Mouse (Mus musculus): ENCODE data around the gene Zfp683. TPM values are rescaled to one million over a fixed set of nuclear protein-coding genes. Genes with fewer than 3 reads are reported as not detected.

Gene Zfp683
- polyA plus RNA-seq, 1 experiment from 2014 or later = not detected

- ATAC-seq (ENCODE audit: low read depth) = no peak
- no peak overlapping the region for H3K4me3 ChIP-seq (ENCODE audit: low read depth, low read length)
- H3K9me3 ChIP-seq (ENCODE audit: control insufficient read depth, low read length) = no peaks in the 10 kb centered on the region
- WGBS = 83% methylated on average over 4 of the region's 4 CpGs
- H3K36me3 ChIP-seq (ENCODE audit: control insufficient read depth, insufficient read depth, low read length) = no peaks in the 10 kb centered on the region
- no peak overlapping the region for H3K9ac ChIP-seq (replicated peaks; ENCODE audit: low read depth, low read length)
- H3K27me3 ChIP-seq (ENCODE audit: control insufficient read depth, insufficient read depth, low read length) = peaks cover 10% of the 10 kb centered on the region
- no peak overlapping the region for H3K4me2 ChIP-seq (ENCODE audit: low read depth, low read length)
- 0 out of 2 replicates have a peak, but pooled peaks cover 5% of the 10 kb centered on the region for H3K4me1 ChIP-seq (ENCODE audit: control insufficient read depth, insufficient read depth, low read length)
- no peak overlapping the region for H3K27ac ChIP-seq (ENCODE audit: low read depth, low read length)
Measured at GRCm38 (mm10) chr4:134080674-134081073, 27.0 kb downstream of the Zfp683 start.

DNA sequence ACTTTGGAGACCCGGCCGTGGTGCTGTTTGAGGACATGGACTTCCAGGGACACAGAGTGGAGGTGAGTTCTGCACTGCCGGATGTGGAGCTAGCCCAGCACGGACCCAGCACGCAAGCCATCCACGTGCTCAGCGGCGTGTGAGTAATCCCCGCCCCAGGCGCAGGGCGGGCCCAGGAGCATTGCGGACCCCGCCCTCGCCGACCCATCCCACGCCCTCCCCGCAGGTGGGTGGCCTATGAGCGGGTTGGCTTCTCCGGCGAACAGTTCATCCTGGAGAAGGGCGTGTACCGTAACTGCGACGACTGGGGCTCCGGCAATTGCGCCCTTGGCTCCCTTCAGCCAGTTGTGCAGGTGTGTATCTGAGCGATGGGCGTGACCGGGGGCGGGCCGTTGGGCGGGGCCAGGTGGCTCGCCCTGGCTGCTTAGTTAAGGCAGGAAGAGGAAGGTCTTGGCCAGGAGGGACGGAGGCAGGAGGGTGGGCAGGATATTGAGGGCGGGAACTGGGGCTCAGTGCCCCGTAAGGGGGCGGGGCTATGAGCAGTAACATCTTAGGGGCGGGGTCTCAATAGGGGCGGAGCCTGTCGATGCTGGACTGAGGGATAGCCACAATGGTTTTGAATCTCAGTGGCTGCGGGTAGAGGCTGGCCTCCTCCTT is 28.2 kb downstream of the Zfp683 start:
- 1% methylated on average over 39 of the region's 41 CpGs for WGBS
- Histone ChIP-seq H3K36me3 (ENCODE audit: control insufficient read depth, insufficient read depth, low read length) (no peaks in the 10 kb centered on the region), H3K4me2 (ENCODE audit: low read depth, low read length) (peak overlapping the region; percentile 70), H3K27ac (ENCODE audit: low read depth, low read length) (no peak overlapping the region), H3K4me1 (ENCODE audit: control insufficient read depth, insufficient read depth, low read length) (0 out of 2 replicates have a peak, but pooled peaks cover 5% of the 10 kb centered on the region), H3K4me3 (ENCODE audit: low read depth, low read length) (peak overlapping the region; percentile 37), H3K9ac (replicated peaks; ENCODE audit: low read depth, low read length) (no peak overlapping the region), H3K9me3 (ENCODE audit: control insufficient read depth, low read length) (no peaks in the 10 kb centered on the region), H3K27me3 (ENCODE audit: control insufficient read depth, insufficient read depth, low read length) (peaks cover 10% of the 10 kb centered on the region)
- peak; percentile 73 for ATAC-seq (ENCODE audit: low read depth)

DNA sequence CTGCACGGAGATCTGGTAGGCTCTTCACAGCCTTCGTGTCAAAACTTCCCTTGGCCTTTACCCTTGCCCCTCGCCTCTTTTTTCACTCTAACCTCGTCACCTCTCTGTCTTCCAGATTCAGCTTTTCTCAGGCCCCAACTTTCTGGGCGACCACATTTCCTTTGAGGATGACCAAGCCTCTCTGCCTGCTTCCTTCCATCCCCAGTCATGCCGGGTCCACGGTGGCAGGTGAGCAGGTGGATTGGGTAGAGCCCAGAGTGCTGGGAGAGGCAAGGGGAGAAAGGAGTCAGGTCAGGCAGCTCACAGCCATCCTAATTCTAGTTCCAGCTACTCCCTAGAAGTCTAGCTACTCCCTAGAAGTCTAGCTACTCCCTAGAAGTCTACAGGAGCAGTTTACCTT is 28.8 kb downstream of the Zfp683 start:
- no peak overlapping the region for H3K9ac ChIP-seq (replicated peaks; ENCODE audit: low read depth, low read length)
- no peaks in the 10 kb centered on the region for H3K9me3 ChIP-seq (ENCODE audit: control insufficient read depth, low read length)
- H3K27me3 ChIP-seq (ENCODE audit: control insufficient read depth, insufficient read depth, low read length) = peaks cover 10% of the 10 kb centered on the region
- no peak for ATAC-seq (ENCODE audit: low read depth)
- H3K27ac ChIP-seq (ENCODE audit: low read depth, low read length) = no peak overlapping the region
- peak overlapping the region; percentile 70 for H3K4me2 ChIP-seq (ENCODE audit: low read depth, low read length)
- WGBS = 10% methylated on average over 7 of the region's 7 CpGs
- H3K4me3 ChIP-seq (ENCODE audit: low read depth, low read length) = peak overlapping the region; percentile 37
- 0 out of 2 replicates have a peak, but pooled peaks cover 5% of the 10 kb centered on the region for H3K4me1 ChIP-seq (ENCODE audit: control insufficient read depth, insufficient read depth, low read length)
- no peaks in the 10 kb centered on the region for H3K36me3 ChIP-seq (ENCODE audit: control insufficient read depth, insufficient read depth, low read length)

DNA sequence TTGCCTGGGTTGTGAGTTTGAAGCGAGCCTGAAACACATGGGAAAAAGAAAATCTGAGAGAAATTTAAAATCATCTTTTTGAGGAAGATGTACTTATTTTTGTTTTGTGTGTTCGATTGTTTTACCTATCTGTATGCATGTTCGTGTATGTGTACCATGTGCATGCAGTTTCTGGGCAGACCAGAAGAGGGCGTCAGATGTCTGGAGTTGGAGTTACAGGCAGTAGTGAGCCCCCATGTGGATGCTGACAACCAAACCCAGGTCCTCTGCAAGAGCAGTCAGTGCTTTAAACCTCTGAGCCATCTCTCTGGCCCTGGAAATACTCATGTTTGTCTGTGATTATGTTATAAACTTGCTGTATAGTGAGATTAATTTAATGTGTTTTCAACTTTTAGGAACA is 31.4 kb downstream of the Zfp683 start:
- ATAC-seq (ENCODE audit: low read depth) = no peak
- H3K4me1 ChIP-seq (ENCODE audit: control insufficient read depth, insufficient read depth, low read length) = 0 out of 2 replicates have a peak, but pooled peaks cover 5% of the 10 kb centered on the region
- no peak overlapping the region for H3K4me2 ChIP-seq (ENCODE audit: low read depth, low read length)
- H3K9ac ChIP-seq (replicated peaks; ENCODE audit: low read depth, low read length) = no peak overlapping the region
- no peaks in the 10 kb centered on the region for H3K9me3 ChIP-seq (ENCODE audit: control insufficient read depth, low read length)
- no peak overlapping the region for H3K4me3 ChIP-seq (ENCODE audit: low read depth, low read length)
- no peak overlapping the region for H3K27ac ChIP-seq (ENCODE audit: low read depth, low read length)
- H3K27me3 ChIP-seq (ENCODE audit: control insufficient read depth, insufficient read depth, low read length) = peaks cover 10% of the 10 kb centered on the region
- no peaks in the 10 kb centered on the region for H3K36me3 ChIP-seq (ENCODE audit: control insufficient read depth, insufficient read depth, low read length)
- 91% methylated on average over 4 of the region's 4 CpGs for WGBS

GRCm38 (mm10) chr4:134087412-134087811 is 33.8 kb downstream of the Zfp683 start:
- Histone ChIP-seq H3K36me3 (ENCODE audit: control insufficient read depth, insufficient read depth, low read length) (no peaks in the 10 kb centered on the region), H3K27ac (ENCODE audit: low read depth, low read length) (no peak overlapping the region), H3K9me3 (ENCODE audit: control insufficient read depth, low read length) (no peaks in the 10 kb centered on the region), H3K4me2 (ENCODE audit: low read depth, low read length) (no peak overlapping the region), H3K9ac (replicated peaks; ENCODE audit: low read depth, low read length) (0 out of 2 replicates have a peak overlapping the region, but pooled peaks have one; percentile 25), H3K4me1 (ENCODE audit: control insufficient read depth, insufficient read depth, low read length) (no peaks in the 10 kb centered on the region), H3K4me3 (ENCODE audit: low read depth, low read length) (no peak overlapping the region), H3K27me3 (ENCODE audit: control insufficient read depth, insufficient read depth, low read length) (peaks cover 2% of the 10 kb centered on the region; the same call in 1 of the 2 replicates)
- peak; percentile 51; the same call in 1 of the 2 replicates for ATAC-seq (ENCODE audit: low read depth)
- WGBS = 49% methylated on average over 7 of the region's 7 CpGs

DNA sequence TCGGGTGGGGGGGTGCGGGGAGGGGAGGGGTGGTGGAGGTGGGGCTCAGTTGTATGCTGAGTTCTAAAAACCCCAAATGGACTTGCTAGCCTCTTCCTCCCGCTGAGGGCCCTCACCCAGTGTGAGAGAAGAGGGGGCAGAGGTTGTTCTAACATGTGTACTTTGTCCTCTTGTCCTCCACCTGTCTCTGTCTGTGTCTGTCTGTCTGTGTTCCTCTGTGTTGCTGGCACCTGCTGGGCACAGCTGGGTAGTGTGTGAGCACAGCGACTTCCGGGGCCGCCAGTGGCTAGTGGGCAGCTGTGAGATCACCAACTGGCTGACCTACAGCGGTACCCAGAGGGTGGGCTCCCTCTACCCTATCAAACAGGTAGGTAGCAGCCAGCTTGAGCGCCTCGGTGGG is 35.4 kb downstream of the Zfp683 start:
- Histone ChIP-seq H3K36me3 (ENCODE audit: control insufficient read depth, insufficient read depth, low read length) (no peaks in the 10 kb centered on the region), H3K9ac (replicated peaks; ENCODE audit: low read depth, low read length) (no peak overlapping the region), H3K4me3 (ENCODE audit: low read depth, low read length) (no peak overlapping the region), H3K9me3 (ENCODE audit: control insufficient read depth, low read length) (no peaks in the 10 kb centered on the region), H3K27me3 (ENCODE audit: control insufficient read depth, insufficient read depth, low read length) (no peaks in the 10 kb centered on the region), H3K4me1 (ENCODE audit: control insufficient read depth, insufficient read depth, low read length) (no peaks in the 10 kb centered on the region), H3K4me2 (ENCODE audit: low read depth, low read length) (no peak overlapping the region), H3K27ac (ENCODE audit: low read depth, low read length) (no peak overlapping the region)
- 80% methylated on average over 9 of the region's 9 CpGs for WGBS
- ATAC-seq (ENCODE audit: low read depth) = no peak

GRCm38 (mm10) chr4:134090521-134091224 is 37.0 kb downstream of the Zfp683 start:
- ATAC-seq (ENCODE audit: low read depth) = no peak
- Histone ChIP-seq H3K4me1 (ENCODE audit: control insufficient read depth, insufficient read depth, low read length) (no peaks in the 10 kb centered on the region), H3K9ac (replicated peaks; ENCODE audit: low read depth, low read length) (no peak overlapping the region), H3K27me3 (ENCODE audit: control insufficient read depth, insufficient read depth, low read length) (no peaks in the 10 kb centered on the region), H3K27ac (ENCODE audit: low read depth, low read length) (no peak overlapping the region), H3K36me3 (ENCODE audit: control insufficient read depth, insufficient read depth, low read length) (no peaks in the 10 kb centered on the region), H3K4me2 (ENCODE audit: low read depth, low read length) (no peak overlapping the region), H3K9me3 (ENCODE audit: control insufficient read depth, low read length) (no peaks in the 10 kb centered on the region), H3K4me3 (ENCODE audit: low read depth, low read length) (no peak overlapping the region)
- 84% methylated on average over 16 of the region's 16 CpGs for WGBS

GRCm38 (mm10) chr4:134091225-134091529 is 37.5 kb downstream of the Zfp683 start:
- no peaks in the 10 kb centered on the region for H3K27me3 ChIP-seq (ENCODE audit: control insufficient read depth, insufficient read depth, low read length)
- WGBS = 85% methylated on average over 6 of the region's 6 CpGs
- H3K9ac ChIP-seq (replicated peaks; ENCODE audit: low read depth, low read length) = no peak overlapping the region
- ATAC-seq (ENCODE audit: low read depth) = no peak
- H3K4me3 ChIP-seq (ENCODE audit: low read depth, low read length) = no peak overlapping the region
- no peaks in the 10 kb centered on the region for H3K36me3 ChIP-seq (ENCODE audit: control insufficient read depth, insufficient read depth, low read length)
- no peaks in the 10 kb centered on the region for H3K4me1 ChIP-seq (ENCODE audit: control insufficient read depth, insufficient read depth, low read length)
- H3K4me2 ChIP-seq (ENCODE audit: low read depth, low read length) = no peak overlapping the region
- H3K9me3 ChIP-seq (ENCODE audit: control insufficient read depth, low read length) = no peaks in the 10 kb centered on the region
- no peak overlapping the region for H3K27ac ChIP-seq (ENCODE audit: low read depth, low read length)

Measured in neural tube, embryonic 14.5 days (tissue).